Mouse (Mus musculus) heart, embryonic 14.5 days (tissue): ENCODE measurements around the gene Klhdc8a. TPM values are rescaled to one million over a fixed set of nuclear protein-coding genes. Genes with fewer than 3 reads are reported as not detected.

ENCODE experiments used
- ATAC-seq: fragments of 200-750 bp; cut with Nextera tagmentation; 2 replicates; pipeline ENCODE4 v1.8.0; 2017; ENCODE audit warnings: low read depth, moderate TSS enrichment; ENCODE audit not compliant: insufficient number of reproducible peaks, insufficient read depth, low FRiP score
- H3K27ac ChIP-seq, 2 experiments: fragments of 200-500 bp in 1 of 2; fragments of 300-500 bp in 1 of 2; sonication (generic) in 1 of 2; replicated peaks in 1 of 2; 2 replicates each; pipeline ENCODE4 v1.5.1; 2012 to 2014; ENCODE audit warnings: low read depth in 2 of 2, low read length in 2 of 2, control low read depth in 1 of 2, mild to moderate bottlenecking in 1 of 2, mixed read lengths in 1 of 2; ENCODE audit not compliant: control insufficient read depth in 1 of 2, insufficient read depth in 1 of 2
- H3K27me3 ChIP-seq: fragments of 300-500 bp; sonication (generic); 2 replicates; pipeline ENCODE4 v1.6.1; 2014; ENCODE audit warnings: mild to moderate bottlenecking, low read length, control low read depth; ENCODE audit not compliant: control insufficient read depth, insufficient read depth
- H3K36me3 ChIP-seq: fragments of 300-500 bp; sonication (generic); 2 replicates; pipeline ENCODE4 v1.6.1; 2014; ENCODE audit warnings: mild to moderate bottlenecking, control low read depth, low read length, mixed read lengths; ENCODE audit not compliant: control insufficient read depth, insufficient read depth
- H3K4me1 ChIP-seq, 2 experiments: fragments of 200-500 bp in 1 of 2; fragments of 300-500 bp in 1 of 2; sonication (generic) in 1 of 2; 2 replicates each; pipeline ENCODE4 v1.6.1; 2012 to 2014; ENCODE audit warnings: low read length in 2 of 2, control low read depth in 1 of 2, mixed read lengths in 1 of 2; ENCODE audit not compliant: control insufficient read depth in 2 of 2, insufficient read depth in 2 of 2
- H3K4me2 ChIP-seq: fragments of 300-500 bp; sonication (generic); 2 replicates; pipeline ENCODE4 v1.6.1; 2014; ENCODE audit warnings: mild to moderate bottlenecking, low read length
- H3K4me3 ChIP-seq, 2 experiments: fragments of 200-500 bp in 1 of 2; fragments of 300-500 bp in 1 of 2; sonication (generic) in 1 of 2; 2 replicates each; pipeline ENCODE4 v1.5.1; 2012 to 2014; ENCODE audit warnings: low read length in 2 of 2, mild to moderate bottlenecking in 2 of 2, control low read depth in 1 of 2, low read depth in 1 of 2, moderate library complexity in 1 of 2; ENCODE audit not compliant: control insufficient read depth in 1 of 2, insufficient read depth in 1 of 2
- H3K9ac ChIP-seq: fragments of 300-500 bp; sonication (generic); 2 replicates; pipeline ENCODE4 v1.6.1; 2014; ENCODE audit warnings: mild to moderate bottlenecking, low read length
- H3K9me3 ChIP-seq: fragments of 300-500 bp; sonication (generic); 2 replicates; pipeline ENCODE4 v1.6.1; 2016; ENCODE audit warnings: low read length, control low read depth; ENCODE audit not compliant: control insufficient read depth
- WGBS: fragments of 180-500 bp; shearing (Covaris S2); extraction: QIAGEN DNeasy Blood & Tissue Kit; methylation state at CpG from one replicate; pipeline ENCODE4 v1.1.7; 2014; 5-methylcytosine and 5-hydroxymethylcytosine counted together
- polyA plus RNA-seq: library from polyadenylated mRNA; unstranded; fragments of >200 nt; fragmentation: Nextera tagmentation; extraction: Ambion mirVana; gene quantifications from 2 replicates; pipeline ENCODE4 v1.2.1, GENCODE M21; 2014

Klhdc8a gene
- polyA plus RNA-seq, 1 experiment from 2014 or later = 1.5 TPM

GRCm38 (mm10) chr1:132329656-132330055 lies 31.2 kb downstream of the Klhdc8a start:
- no peaks in the 10 kb centered on the region for H3K36me3 ChIP-seq
- 69% methylated on average over 7 of the region's 7 CpGs for WGBS

DNA sequence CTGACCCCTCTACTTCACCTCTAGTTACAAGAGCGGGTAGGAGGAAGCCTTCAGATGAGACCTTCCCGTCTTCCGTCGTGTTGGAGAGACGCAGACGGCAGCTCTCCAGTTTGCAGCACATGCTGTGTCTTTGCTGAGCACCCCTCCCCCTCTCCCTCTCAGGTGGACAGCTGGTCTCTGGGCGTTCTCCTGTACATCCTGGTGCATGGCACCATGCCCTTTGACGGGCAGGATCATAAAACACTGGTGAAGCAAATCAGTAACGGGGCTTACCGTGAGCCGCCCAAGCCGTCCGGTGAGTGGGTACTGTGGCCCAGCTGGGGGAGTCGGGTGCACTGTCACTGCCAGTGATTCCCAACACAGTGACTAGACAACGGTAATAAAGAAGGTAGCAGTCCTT lies 32.0 kb downstream of the Klhdc8a start:
- Histone ChIP-seq H3K9ac (no peak overlapping the region), H3K27me3 (no peaks in the 10 kb centered on the region), H3K4me1 (peaks cover 23 to 37% of the 10 kb centered on the region in 2 experiments), H3K4me3 (no peak overlapping the region), H3K9me3 (no peaks in the 10 kb centered on the region), H3K4me2 (no peak overlapping the region), H3K27ac (no peak overlapping the region), H3K36me3 (no peaks in the 10 kb centered on the region)
- 87% methylated on average over 15 of the region's 15 CpGs for WGBS
- ATAC-seq = no peak

More at GRCm38 (mm10) chr1:132329656-132330055, 31.2 kb downstream of the Klhdc8a start:
- H3K4me3 ChIP-seq = no peak overlapping the region
- no peak for ATAC-seq
- H3K27me3 ChIP-seq = no peaks in the 10 kb centered on the region
- no peaks in the 10 kb centered on the region for H3K9me3 ChIP-seq
- H3K27ac ChIP-seq = no peak overlapping the region
- H3K9ac ChIP-seq = no peak overlapping the region
- no peak overlapping the region for H3K4me2 ChIP-seq
- H3K4me1 ChIP-seq = peaks cover 16 to 29% of the 10 kb centered on the region in 2 experiments

DNA sequence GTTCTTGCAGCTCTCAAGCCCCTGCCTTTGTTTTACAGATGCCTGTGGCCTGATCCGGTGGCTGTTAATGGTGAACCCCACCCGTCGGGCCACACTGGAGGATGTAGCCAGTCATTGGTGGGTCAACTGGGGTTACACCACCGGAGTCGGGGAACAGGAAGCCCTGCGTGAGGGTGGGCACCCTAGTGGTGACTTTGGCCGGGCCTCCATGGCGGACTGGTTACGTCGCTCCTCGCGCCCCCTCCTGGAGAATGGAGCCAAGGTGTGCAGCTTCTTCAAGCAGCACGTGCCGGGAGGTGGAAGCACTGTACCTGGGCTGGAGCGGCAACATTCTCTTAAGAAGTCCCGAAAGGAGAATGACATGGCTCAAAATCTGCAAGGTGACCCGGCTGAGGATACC lies 32.9 kb downstream of the Klhdc8a start:
- Histone ChIP-seq H3K9ac (no peak overlapping the region), H3K9me3 (no peaks in the 10 kb centered on the region), H3K27ac (no peak overlapping the region), H3K27me3 (no peaks in the 10 kb centered on the region), H3K36me3 (no peaks in the 10 kb centered on the region), H3K4me1 (peaks cover 29 to 42% of the 10 kb centered on the region in 2 experiments), H3K4me3 (no peak overlapping the region), H3K4me2 (no peak overlapping the region)
- 83% methylated on average over 17 of the region's 17 CpGs for WGBS
- no peak for ATAC-seq

- Histone ChIP-seq H3K9ac (no peak overlapping the region), H3K4me3 (no peak overlapping the region), H3K36me3 (no peaks in the 10 kb centered on the region), H3K9me3 (no peaks in the 10 kb centered on the region), H3K27me3 (no peaks in the 10 kb centered on the region), H3K27ac (peak overlapping the region in 1 of 2 experiments; percentile 65; a peak in 1 of 4 replicates), H3K4me1 (peaks cover 35 to 46% of the 10 kb centered on the region in 2 experiments), H3K4me2 (0 out of 2 replicates have a peak overlapping the region, but pooled peaks have one; percentile 5)
- 35% methylated on average over 2 of the region's 2 CpGs for WGBS
- no peak for ATAC-seq
These were observed 34.8 kb downstream of the Klhdc8a start for GRCm38 (mm10) chr1:132333201-132333600.

- H3K4me2 ChIP-seq = peak overlapping the region; percentile 5; the same call in 1 of the 2 replicates
- 2% methylated on average over 4 of the region's 4 CpGs for WGBS
- peaks cover 38 to 49% of the 10 kb centered on the region in 2 experiments for H3K4me1 ChIP-seq
These were observed 35.3 kb downstream of the Klhdc8a start for GRCm38 (mm10) chr1:132333675-132334141.

DNA sequence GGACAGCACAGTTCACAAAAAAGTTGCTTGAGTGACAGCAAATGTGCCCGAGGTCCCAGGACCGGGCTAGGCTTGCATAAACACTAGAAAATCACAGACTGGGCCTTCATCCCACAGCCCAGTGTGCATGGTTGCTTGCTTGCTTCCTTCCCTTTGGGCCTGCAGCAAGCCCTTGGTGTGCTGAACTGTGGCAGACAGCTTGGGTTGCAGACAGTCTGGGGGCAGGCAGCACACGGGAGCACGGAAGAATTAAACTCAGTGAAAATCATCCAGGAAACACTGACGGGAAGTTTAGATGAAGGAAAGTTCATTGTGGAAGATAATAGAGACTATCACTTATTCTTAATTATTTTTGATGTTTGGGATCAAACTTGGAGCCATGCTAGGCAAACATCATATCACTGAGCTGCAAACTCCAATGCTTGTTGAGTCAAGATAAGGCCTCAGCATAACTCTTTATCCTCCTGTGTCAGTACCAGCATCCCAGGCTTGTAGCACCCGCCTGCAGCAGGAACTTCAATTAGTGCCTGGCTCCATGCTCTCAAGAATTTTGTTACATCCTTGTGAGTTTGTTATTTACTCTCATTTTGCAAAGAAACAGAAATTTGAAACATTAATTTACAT lies 35.9 kb downstream of the Klhdc8a start:
- no peaks in the 10 kb centered on the region for H3K27me3 ChIP-seq
- H3K4me3 ChIP-seq = no peak overlapping the region
- 0 out of 2 replicates have a peak overlapping the region, but pooled peaks have one; percentile 38 for H3K9ac ChIP-seq
- 23% methylated on average over 6 of the region's 6 CpGs for WGBS
- H3K27ac ChIP-seq = peak overlapping the region; percentile 20 to 65; a peak in 3 of 4 replicates
- no peaks in the 10 kb centered on the region for H3K36me3 ChIP-seq
- H3K4me1 ChIP-seq = peaks cover 38 to 49% of the 10 kb centered on the region in 2 experiments
- H3K9me3 ChIP-seq = no peaks in the 10 kb centered on the region
- H3K4me2 ChIP-seq = no peak overlapping the region
- no peak for ATAC-seq

More at GRCm38 (mm10) chr1:132333675-132334141, 35.3 kb downstream of the Klhdc8a start:
- peak overlapping the region; percentile 20 to 65; a peak in 2 of 4 replicates for H3K27ac ChIP-seq
- H3K4me3 ChIP-seq = no peak overlapping the region
- no peaks in the 10 kb centered on the region for H3K9me3 ChIP-seq
- peak; percentile 51 for ATAC-seq
- 0 out of 2 replicates have a peak overlapping the region, but pooled peaks have one; percentile 38 for H3K9ac ChIP-seq
- no peaks in the 10 kb centered on the region for H3K36me3 ChIP-seq
- no peaks in the 10 kb centered on the region for H3K27me3 ChIP-seq

DNA sequence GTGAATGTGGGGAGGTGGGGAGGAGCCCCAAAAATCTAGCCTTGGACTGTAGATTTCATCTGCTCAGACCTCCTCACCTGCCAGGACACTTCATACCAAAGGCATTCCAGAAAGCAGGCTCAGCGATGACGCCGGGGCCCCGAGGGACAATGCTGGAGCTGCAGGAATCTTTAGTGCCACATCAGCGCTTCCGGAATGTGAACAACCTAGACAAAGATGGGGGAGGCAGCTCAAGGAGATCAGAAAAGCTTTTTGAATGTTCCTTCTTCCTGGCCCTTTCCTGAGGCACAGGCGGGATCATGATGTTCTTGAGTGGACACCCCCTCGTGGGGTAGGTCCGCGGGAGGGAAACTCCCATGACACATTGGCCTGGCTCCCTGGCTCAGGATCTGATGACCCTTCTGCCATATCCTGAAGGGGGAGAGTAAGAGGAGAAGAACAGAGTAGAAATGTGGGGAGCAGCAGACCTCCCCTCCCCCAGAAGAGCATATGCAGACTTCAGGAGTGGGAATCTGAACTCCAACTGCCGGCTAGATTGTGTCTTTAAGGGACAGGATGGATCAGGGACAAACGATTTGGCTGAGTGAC lies 37.0 kb downstream of the Klhdc8a start:
- peaks cover 36 to 49% of the 10 kb centered on the region in 2 experiments for H3K4me1 ChIP-seq
- H3K9me3 ChIP-seq = no peaks in the 10 kb centered on the region
- H3K27me3 ChIP-seq = no peaks in the 10 kb centered on the region
- no peak overlapping the region for H3K4me2 ChIP-seq
- peak overlapping the region in 1 of 2 experiments; percentile 33; a peak in 1 of 4 replicates for H3K27ac ChIP-seq
- no peak overlapping the region for H3K9ac ChIP-seq
- ATAC-seq = no peak
- H3K36me3 ChIP-seq = no peaks in the 10 kb centered on the region
- H3K4me3 ChIP-seq = no peak overlapping the region
- WGBS = 36% methylated on average over 12 of the region's 12 CpGs
